ENCODE assay signal across 24 mouse cellular contexts in the genomic region with DNA sequence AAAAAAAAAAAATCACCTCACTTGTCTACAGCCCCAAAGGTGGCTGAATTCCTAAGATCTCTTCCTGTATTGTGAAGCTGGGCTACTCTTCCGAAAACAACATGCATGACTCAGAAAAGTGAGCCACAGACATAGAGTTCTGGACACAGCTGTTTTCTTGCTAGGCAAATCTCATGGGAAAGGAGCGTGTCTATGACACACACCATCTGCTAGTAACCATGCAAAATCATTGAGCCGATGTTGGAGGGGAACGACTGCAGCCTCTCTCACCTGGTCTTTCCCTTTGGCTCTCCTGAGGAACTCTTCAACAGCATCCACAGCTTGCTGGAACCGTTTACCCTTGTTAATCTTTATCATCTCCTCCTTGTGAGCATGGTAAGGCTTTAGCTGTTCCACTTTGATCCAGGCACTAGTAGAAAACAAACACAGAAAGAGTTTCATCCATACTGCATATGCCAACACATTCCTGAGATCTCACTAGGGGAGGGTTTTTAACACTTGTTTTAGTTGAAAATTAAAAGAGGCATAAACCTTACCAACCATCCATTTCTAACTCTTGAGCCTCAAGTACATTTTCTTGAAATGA. TPM values are rescaled to one million over a fixed set of nuclear protein-coding genes. Genes with fewer than 3 reads are reported as not detected.
DNase-seq lines count a peak whose midpoint lies in the region; ATAC-seq and TF ChIP-seq lines count a peak whose summit lies in the region.
"Had no signal": no experiment of that assay in that cellular context is flagged by ENCODE, and none has a peak within 500 bp of the region (broad histone marks: within the 10 kb centered on the region; RNA-seq: fewer than 3 reads in every experiment).

No protein-coding gene starts in this region.

- DNase-seq in heart, adult 8-10 months (ENCODE audit: low spot score) = peak; percentile 42
- no peak for DNase-seq in heart, embryonic 10.5 days (ENCODE audit: low spot score)
- DNase-seq in lung, postnatal 0 days (ENCODE audit: low spot score) = peak; percentile 25
- no peak for DNase-seq in lung, adult 18-20 months
- peak; percentile 31 for DNase-seq in brain, adult 2 months (ENCODE audit: low read depth, low spot score)
- peak; percentile 22 for DNase-seq in heart, postnatal 4 days
- DNase-seq in urinary bladder, postnatal 10 days (ENCODE audit: low spot score) = no peak
- DNase-seq: adrenal gland, adult 8-10 months; B cell, adult 2 months; cerebellum, adult 9-10 months; gastrocnemius, postnatal 14 days; thymus, adult 18-20 months had no signal

- H3K9ac ChIP-seq in lung, postnatal 0 days (replicated peaks; ENCODE audit: low read depth) = no peak overlapping the region
- H3K9ac ChIP-seq: embryonic facial prominence, embryonic 12.5 days; heart, embryonic 15.5 days; hindbrain, embryonic 14.5 days; intestine, embryonic 15.5 days; liver, embryonic 14.5 days; neural tube, embryonic 15.5 days; stomach, embryonic 15.5 days had no signal

- H3K27ac ChIP-seq in heart, embryonic 10.5 days = no peak overlapping the region
- H3K27ac ChIP-seq in lung, postnatal 0 days (ENCODE audit: low read length) = no peak overlapping the region
- H3K27ac ChIP-seq: embryonic facial prominence, embryonic 12.5 days; heart, embryonic 15.5 days; hindbrain, embryonic 14.5 days; intestine, embryonic 15.5 days; liver, embryonic 14.5 days; neural tube, embryonic 15.5 days; stomach, embryonic 15.5 days had no signal

- TF ChIP-seq CTCF in lung, postnatal 0 days (IDR thresholded peaks at IDR 0.05) = no peak

- TF ChIP-seq EP300 in lung, postnatal 0 days (IDR thresholded peaks at IDR 0.05) = no peak

- no peak overlapping the region for H3K4me2 ChIP-seq in lung, postnatal 0 days (replicated peaks; ENCODE audit: low read depth, low read length)
- H3K4me2 ChIP-seq: embryonic facial prominence, embryonic 12.5 days; heart, embryonic 15.5 days; hindbrain, embryonic 14.5 days; intestine, embryonic 15.5 days; neural tube, embryonic 15.5 days; stomach, embryonic 15.5 days had no signal

- H3K4me3 ChIP-seq in heart, embryonic 10.5 days = no peak overlapping the region
- no peak overlapping the region for H3K4me3 ChIP-seq in lung, postnatal 0 days (ENCODE audit: low read depth, low read length)
- H3K4me3 ChIP-seq: embryonic facial prominence, embryonic 12.5 days; heart, embryonic 15.5 days; intestine, embryonic 15.5 days; neural tube, embryonic 15.5 days; stomach, embryonic 15.5 days had no signal

- WGBS in heart, embryonic 10.5 days = 90% methylated on average over 5 of the region's 5 CpGs
- WGBS in lung, postnatal 0 days = 74% methylated on average over 5 of the region's 5 CpGs

- H3K27me3 ChIP-seq in heart, embryonic 10.5 days (ENCODE audit: insufficient read depth, poor library complexity, severe bottlenecking) = no peaks in the 10 kb centered on the region
- H3K27me3 ChIP-seq in lung, postnatal 0 days (replicated peaks; ENCODE audit: insufficient read depth, low read length) = no peaks in the 10 kb centered on the region
- H3K27me3 ChIP-seq: embryonic facial prominence, embryonic 12.5 days; heart, embryonic 15.5 days; intestine, embryonic 15.5 days; neural tube, embryonic 15.5 days; stomach, embryonic 15.5 days had no signal

- H3K4me1 ChIP-seq in heart, embryonic 10.5 days = no peaks in the 10 kb centered on the region
- H3K4me1 ChIP-seq in lung, postnatal 0 days (ENCODE audit: insufficient read depth, low read depth, low read length) = no peaks in the 10 kb centered on the region
- H3K4me1 ChIP-seq: embryonic facial prominence, embryonic 12.5 days; heart, embryonic 15.5 days; intestine, embryonic 15.5 days; neural tube, embryonic 15.5 days; stomach, embryonic 15.5 days had no signal

- peaks cover 99% of the 10 kb centered on the region for H3K36me3 ChIP-seq in heart, embryonic 10.5 days
- H3K36me3 ChIP-seq in lung, postnatal 0 days (ENCODE audit: insufficient read depth, low read length) = peaks cover 59% of the 10 kb centered on the region

- ATAC-seq in lung, postnatal 0 days = no peak; the same call in 1 of the 2 replicates
- ATAC-seq: forebrain, embryonic 14.5 days; intestine, embryonic 15.5 days; midbrain, embryonic 16.5 days had no signal

- no peaks in the 10 kb centered on the region for H3K9me3 ChIP-seq in heart, embryonic 10.5 days
- no peaks in the 10 kb centered on the region for H3K9me3 ChIP-seq in lung, postnatal 0 days (ENCODE audit: low read length)
- H3K9me3 ChIP-seq: embryonic facial prominence, embryonic 12.5 days; heart, embryonic 15.5 days; intestine, embryonic 15.5 days; neural tube, embryonic 15.5 days; stomach, embryonic 15.5 days had no signal

RNA-seq across cellular contexts. Expression of gene Glyr1, which starts 12.9 kb away (rescaled TPM):
- 10 to 100 TPM; 42.2 to 45.5 (median 45.0) TPM for total RNA-seq in heart, adult 8-10 months (2022)
- 129 and 130 TPM in 2 replicates for polyA plus RNA-seq in heart, embryonic 10.5 days (2016; fragmentation: Nextera tagmentation; extraction: Ambion mirVana)
- polyA plus RNA-seq in lung, postnatal 0 days (2015; fragmentation: Nextera tagmentation; extraction: Ambion mirVana) = 75.8 and 81.1 TPM in 2 replicates
- total RNA-seq in heart, postnatal 4 days (2021) = 10 to 100 TPM; 63.3 to 66.4 TPM

RNA-seq across cellular contexts. Expression of gene Ubn1, which starts 13.1 kb away (rescaled TPM):
- total RNA-seq in heart, adult 8-10 months (2022) = 10 to 100 TPM; 18.6 to 25.8 (median 22.3) TPM
- 13.3 and 15.7 TPM in 2 replicates for polyA plus RNA-seq in heart, embryonic 10.5 days (2016; fragmentation: Nextera tagmentation; extraction: Ambion mirVana)
- 15.0 and 16.3 TPM in 2 replicates for polyA plus RNA-seq in lung, postnatal 0 days (2015; fragmentation: Nextera tagmentation; extraction: Ambion mirVana)
- total RNA-seq in heart, postnatal 4 days (2021) = 10 to 100 TPM; 34.8 to 37.5 TPM

RNA-seq across cellular contexts. Expression of gene Rogdi, which starts 23.4 kb away (rescaled TPM):
- total RNA-seq in heart, adult 8-10 months (2022) = 10 to 100 TPM; 11.1 to 19.2 (median 14.7) TPM
- 55.5 and 57.4 TPM in 2 replicates for polyA plus RNA-seq in heart, embryonic 10.5 days (2016; fragmentation: Nextera tagmentation; extraction: Ambion mirVana)
- polyA plus RNA-seq in lung, postnatal 0 days (2015; fragmentation: Nextera tagmentation; extraction: Ambion mirVana) = 58.9 and 60.4 TPM in 2 replicates
- total RNA-seq in heart, postnatal 4 days (2021) = 10 to 100 TPM; 25.2 to 27.6 TPM

RNA-seq across cellular contexts. Expression of gene Smim22, which starts 29.7 kb away (rescaled TPM):
- not detected for total RNA-seq in heart, adult 8-10 months (2022)
- polyA plus RNA-seq in heart, embryonic 10.5 days (2016; fragmentation: Nextera tagmentation; extraction: Ambion mirVana) = 3.0 and 4.2 TPM in 2 replicates
- polyA plus RNA-seq in lung, postnatal 0 days (2015; fragmentation: Nextera tagmentation; extraction: Ambion mirVana) = 57.5 and 59.4 TPM in 2 replicates
- not detected for total RNA-seq in heart, postnatal 4 days (2021)
- total RNA-seq: adrenal gland, adult 8-10 months; gastrocnemius, postnatal 14 days; layer of hippocampus, postnatal 14 days; left cerebral cortex, postnatal 10 days had no signal

RNA-seq across cellular contexts. Expression of gene Sept12, which starts 39.1 kb away (rescaled TPM):
- not detected for total RNA-seq in heart, adult 8-10 months (2022)
- polyA plus RNA-seq in heart, embryonic 10.5 days (2016; fragmentation: Nextera tagmentation; extraction: Ambion mirVana) = not detected in 2 replicates
- 0.14 and 0.27 TPM in 2 replicates for polyA plus RNA-seq in lung, postnatal 0 days (2015; fragmentation: Nextera tagmentation; extraction: Ambion mirVana)
- total RNA-seq in heart, postnatal 4 days (2021) = not detected
- total RNA-seq: adrenal gland, adult 8-10 months; gastrocnemius, postnatal 14 days; layer of hippocampus, postnatal 14 days; left cerebral cortex, postnatal 10 days had no signal
- polyA plus RNA-seq: cortical plate, adult 2 months; embryonic facial prominence, embryonic 12.5 days; forebrain, embryonic 14.5 days; heart, embryonic 15.5 days; hindbrain, embryonic 14.5 days; intestine, embryonic 15.5 days; midbrain, embryonic 16.5 days; neural tube, embryonic 15.5 days; stomach, embryonic 15.5 days had no signal

Comparison
In these comparisons a context has a peak if more than half of its experiments do, and no peak if none do; other contexts are left out.
1. DNase-seq: peak in heart, adult 8-10 months (single experiment), lung, postnatal 0 days (single experiment), brain, adult 2 months (single experiment) and heart, postnatal 4 days (single experiment); none in heart, embryonic 10.5 days (single experiment), lung, adult 18-20 months (0 of 2) and urinary bladder, postnatal 10 days (single experiment).